Mouse (Mus musculus): Measurements from ENCODE around the gene 1190007I07Rik. TPM values are rescaled to one million over a fixed set of nuclear protein-coding genes. Genes with fewer than 3 reads are reported as not detected.
"Not testable (repeated sequence)": the region's sequence is repeated elsewhere in the genome, so short reads cannot be mapped to it uniquely, and the experiment has no call there.

1190007I07Rik gene
- total and polyA plus RNA-seq, 2 experiments from 2014 or later, result 35.0 to 49.9 TPM

DNA sequence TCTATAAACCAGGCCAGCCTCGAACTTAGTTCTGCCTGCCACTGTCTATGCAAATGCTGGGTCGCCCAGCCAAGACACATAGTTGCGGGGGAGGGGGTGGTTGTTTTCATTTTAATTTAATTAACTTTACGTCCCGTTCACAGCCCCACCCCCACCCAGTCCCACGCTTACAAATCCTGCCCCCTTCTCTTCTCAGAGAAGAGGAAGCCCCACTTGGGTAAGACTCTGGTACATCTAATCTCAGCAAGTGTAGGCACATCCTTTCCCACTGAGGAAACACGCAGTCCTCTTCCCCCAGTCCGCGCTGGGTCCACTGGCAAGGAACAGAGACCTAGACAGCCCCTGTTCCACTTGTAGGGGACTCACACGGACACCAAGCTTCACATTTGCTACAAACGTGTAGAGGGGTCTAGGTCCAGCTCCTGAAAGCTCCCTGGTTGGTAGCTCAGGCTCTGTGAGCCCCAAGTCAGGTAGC, 6.1 kb upstream of the 1190007I07Rik start:
- Histone ChIP-seq H3K9ac (replicated peaks; ENCODE audit: low read depth, low read length) (peak overlapping the region; percentile 63), H3K4me3 (ENCODE audit: low read depth, low read length) (peak overlapping the region; percentile 66), H3K9me3 (replicated peaks; ENCODE audit: control insufficient read depth, low read length) (no peaks in the 10 kb centered on the region), H3K36me3 (replicated peaks; ENCODE audit: control insufficient read depth, insufficient read depth, low read length) (0 out of 2 replicates have a peak, but pooled peaks cover 10% of the 10 kb centered on the region), H3K4me1 (ENCODE audit: control insufficient read depth, insufficient read depth) (peaks cover 10% of the 10 kb centered on the region), H3K27ac (ENCODE audit: low read depth) (peak overlapping the region; percentile 85), H3K4me2 (ENCODE audit: low read depth, low read length) (peak overlapping the region; percentile 78), H3K27me3 (ENCODE audit: control insufficient read depth, insufficient read depth, low read length) (no peaks in the 10 kb centered on the region)
- ATAC-seq (ENCODE audit: insufficient read depth, low read depth) (peak; percentile 39), DNase-seq (ENCODE audit: low spot score) (peak; percentile 52)
- TF ChIP-seq CTCF (IDR thresholded peaks at IDR 0.05; ENCODE audit: low read depth) (no peak), EP300 (IDR thresholded peaks at IDR 0.05; ENCODE audit: low read depth) (no peak)
- WGBS, result 6% methylated on average over 11 of the region's 11 CpGs

GRCm38 (mm10) chr10:82623553-82623932, 515 bp upstream of the 1190007I07Rik start:
- H3K4me2 ChIP-seq (ENCODE audit: low read depth, low read length), result peak overlapping the region; percentile 70
- not testable (repeated sequence) for ATAC-seq (ENCODE audit: insufficient read depth, low read depth); H3K27me3 ChIP-seq (ENCODE audit: control insufficient read depth, insufficient read depth, low read length); DNase-seq (ENCODE audit: low spot score); H3K4me1 ChIP-seq (ENCODE audit: control insufficient read depth, insufficient read depth); H3K36me3 ChIP-seq (replicated peaks; ENCODE audit: control insufficient read depth, insufficient read depth, low read length); H3K9me3 ChIP-seq (replicated peaks; ENCODE audit: control insufficient read depth, low read length)
- H3K4me3 ChIP-seq (ENCODE audit: low read depth, low read length), result peak overlapping the region; percentile 66
- peak overlapping the region; percentile 74; the same call in 1 of the 2 replicates for H3K9ac ChIP-seq (replicated peaks; ENCODE audit: low read depth, low read length)
- H3K27ac ChIP-seq (ENCODE audit: low read depth), result peak overlapping the region; percentile 87
- WGBS, result 10% methylated on average over 2 of the region's 2 CpGs

- peak overlapping the region; percentile 70 for H3K4me2 ChIP-seq (ENCODE audit: low read depth, low read length)
Measured at GRCm38 (mm10) chr10:82622235-82622634, 793 bp downstream of the 1190007I07Rik start.

DNA sequence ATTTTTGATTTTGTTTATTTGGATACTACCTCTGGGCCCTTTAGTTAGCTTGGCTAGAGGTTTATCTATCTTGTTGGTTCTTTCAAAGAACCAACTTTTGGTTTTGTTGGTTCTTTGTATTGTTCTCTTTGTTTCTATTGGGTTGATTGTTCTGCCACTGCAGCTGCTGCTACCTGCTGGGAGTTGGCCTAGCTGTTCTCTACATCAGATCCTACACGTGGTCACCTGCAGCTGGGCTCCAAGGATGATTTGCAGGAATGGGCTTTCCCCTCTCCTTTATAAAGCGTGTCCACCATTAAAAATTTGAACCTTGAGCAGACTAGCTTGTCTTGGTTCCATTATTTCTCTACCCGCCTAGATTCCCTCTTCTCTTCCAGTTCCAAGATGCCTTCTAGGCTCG, 28.6 kb downstream of the 1190007I07Rik start:
- not testable (repeated sequence) for H3K36me3 ChIP-seq (replicated peaks; ENCODE audit: control insufficient read depth, insufficient read depth, low read length); H3K4me1 ChIP-seq (ENCODE audit: control insufficient read depth, insufficient read depth); ATAC-seq (ENCODE audit: insufficient read depth, low read depth); H3K9ac ChIP-seq (replicated peaks; ENCODE audit: low read depth, low read length); DNase-seq (ENCODE audit: low spot score); H3K27me3 ChIP-seq (ENCODE audit: control insufficient read depth, insufficient read depth, low read length); H3K27ac ChIP-seq (ENCODE audit: low read depth); H3K4me2 ChIP-seq (ENCODE audit: low read depth, low read length); H3K4me3 ChIP-seq (ENCODE audit: low read depth, low read length); H3K9me3 ChIP-seq (replicated peaks; ENCODE audit: control insufficient read depth, low read length)
- 57% methylated on average over 4 of the region's 4 CpGs for WGBS

More at GRCm38 (mm10) chr10:82622235-82622634, 793 bp downstream of the 1190007I07Rik start:
- TF ChIP-seq CTCF (IDR thresholded peaks at IDR 0.05; ENCODE audit: low read depth) (no peak), EP300 (IDR thresholded peaks at IDR 0.05; ENCODE audit: low read depth) (no peak)
- H3K27ac ChIP-seq (ENCODE audit: low read depth), result no peak overlapping the region
- H3K9ac ChIP-seq (replicated peaks; ENCODE audit: low read depth, low read length), result peak overlapping the region; percentile 74
- 24% methylated on average over 9 of the region's 9 CpGs for WGBS
- H3K4me3 ChIP-seq (ENCODE audit: low read depth, low read length), result peak overlapping the region; percentile 66
- H3K27me3 ChIP-seq (ENCODE audit: control insufficient read depth, insufficient read depth, low read length), result no peaks in the 10 kb centered on the region
- DNase-seq (ENCODE audit: low spot score), result no peak
- no peaks in the 10 kb centered on the region for H3K9me3 ChIP-seq (replicated peaks; ENCODE audit: control insufficient read depth, low read length)
- ATAC-seq (ENCODE audit: insufficient read depth, low read depth), result no peak
- H3K36me3 ChIP-seq (replicated peaks; ENCODE audit: control insufficient read depth, insufficient read depth, low read length), result no peaks in the 10 kb centered on the region
- no peaks in the 10 kb centered on the region for H3K4me1 ChIP-seq (ENCODE audit: control insufficient read depth, insufficient read depth)

DNA sequence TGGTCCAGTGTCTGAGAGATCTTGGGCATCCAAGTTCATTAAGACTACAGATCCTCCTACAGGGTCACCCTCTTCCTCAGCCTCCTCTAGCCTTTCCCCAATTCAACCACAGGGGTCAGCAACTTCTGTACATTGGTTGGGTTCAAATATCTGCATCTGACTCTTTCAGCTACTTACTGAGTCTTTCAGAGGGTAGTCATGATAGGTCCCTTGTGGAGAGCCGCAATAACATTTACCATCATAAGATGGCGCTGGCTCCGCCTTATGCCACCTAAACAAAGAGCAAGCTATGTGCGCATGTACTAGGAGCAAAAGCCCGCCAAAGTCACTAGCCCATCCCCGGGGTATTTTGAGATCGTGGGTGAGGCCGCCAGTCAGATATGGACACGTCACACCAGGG, 33.4 kb downstream of the 1190007I07Rik start:
- H3K9ac ChIP-seq (replicated peaks; ENCODE audit: low read depth, low read length); H3K4me3 ChIP-seq (ENCODE audit: low read depth, low read length); H3K4me1 ChIP-seq (ENCODE audit: control insufficient read depth, insufficient read depth); H3K27ac ChIP-seq (ENCODE audit: low read depth); H3K4me2 ChIP-seq (ENCODE audit: low read depth, low read length); ATAC-seq (ENCODE audit: insufficient read depth, low read depth); H3K9me3 ChIP-seq (replicated peaks; ENCODE audit: control insufficient read depth, low read length); H3K36me3 ChIP-seq (replicated peaks; ENCODE audit: control insufficient read depth, insufficient read depth, low read length); H3K27me3 ChIP-seq (ENCODE audit: control insufficient read depth, insufficient read depth, low read length); DNase-seq (ENCODE audit: low spot score): not testable (repeated sequence)
- WGBS, result 75% methylated on average over 9 of the region's 9 CpGs

DNA sequence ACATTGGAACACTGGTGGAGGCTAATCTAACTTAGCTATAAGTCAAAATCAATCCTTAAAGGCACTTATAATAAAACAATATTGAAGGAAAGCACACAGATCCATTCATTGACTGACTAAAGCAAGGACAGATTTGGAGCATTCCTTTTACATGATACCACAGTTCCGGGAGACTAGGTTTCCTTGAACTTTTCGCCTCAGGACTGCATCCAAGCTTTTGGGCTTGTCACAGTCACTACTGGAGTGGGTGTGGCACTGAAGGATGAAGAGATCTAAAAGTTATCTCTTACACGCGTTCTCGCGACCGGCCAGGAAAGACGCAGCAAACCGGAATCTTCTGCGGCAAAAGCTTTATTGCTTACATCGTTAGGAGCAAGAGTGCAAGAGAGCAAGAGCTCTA, 51.9 kb downstream of the 1190007I07Rik start:
- ATAC-seq (ENCODE audit: insufficient read depth, low read depth); H3K4me2 ChIP-seq (ENCODE audit: low read depth, low read length); H3K9ac ChIP-seq (replicated peaks; ENCODE audit: low read depth, low read length); H3K4me3 ChIP-seq (ENCODE audit: low read depth, low read length); H3K27me3 ChIP-seq (ENCODE audit: control insufficient read depth, insufficient read depth, low read length); H3K4me1 ChIP-seq (ENCODE audit: control insufficient read depth, insufficient read depth); H3K36me3 ChIP-seq (replicated peaks; ENCODE audit: control insufficient read depth, insufficient read depth, low read length); DNase-seq (ENCODE audit: low spot score); H3K27ac ChIP-seq (ENCODE audit: low read depth); H3K9me3 ChIP-seq (replicated peaks; ENCODE audit: control insufficient read depth, low read length): not testable (repeated sequence)
- WGBS, result 94% methylated on average over 11 of the region's 11 CpGs

Other genes starting within 250 kb of the 1190007I07Rik start
- not detected in 2 replicates for gene Gm1553, start 130.6 kb downstream of the 1190007I07Rik start, total RNA-seq (2014; rRNA removed; ENCODE audit: low replicate concordance)
- gene Gm1553, start 130.6 kb downstream of the 1190007I07Rik start, polyA plus RNA-seq (2015; fragmentation: Nextera tagmentation; extraction: Ambion mirVana), result not detected in 2 replicates
- 37.5 and 43.0 TPM in 2 replicates for gene Tdg, start 6.6 kb upstream of the 1190007I07Rik start, total RNA-seq (2014; rRNA removed; ENCODE audit: low replicate concordance)
- gene Tdg, start 6.6 kb upstream of the 1190007I07Rik start, polyA plus RNA-seq (2015; fragmentation: Nextera tagmentation; extraction: Ambion mirVana), result 37.1 and 40.9 TPM in 2 replicates
- 6.6 and 9.5 TPM in 2 replicates for gene Glt8d2, start 67.4 kb upstream of the 1190007I07Rik start, total RNA-seq (2014; rRNA removed; ENCODE audit: low replicate concordance)
- gene Glt8d2, start 67.4 kb upstream of the 1190007I07Rik start, polyA plus RNA-seq (2015; fragmentation: Nextera tagmentation; extraction: Ambion mirVana), result 2.8 TPM in 2 replicates
- gene Hcfc2, start 72.9 kb upstream of the 1190007I07Rik start, total RNA-seq (2014; rRNA removed; ENCODE audit: low replicate concordance), result 18.9 and 30.5 TPM in 2 replicates
- 30.6 and 34.3 TPM in 2 replicates for gene Hcfc2, start 72.9 kb upstream of the 1190007I07Rik start, polyA plus RNA-seq (2015; fragmentation: Nextera tagmentation; extraction: Ambion mirVana)
- 12.0 and 18.0 TPM in 2 replicates for gene Nfyb, start 140.9 kb upstream of the 1190007I07Rik start, total RNA-seq (2014; rRNA removed; ENCODE audit: low replicate concordance)
- gene Nfyb, start 140.9 kb upstream of the 1190007I07Rik start, polyA plus RNA-seq (2015; fragmentation: Nextera tagmentation; extraction: Ambion mirVana), result 14.4 and 15.4 TPM in 2 replicates
- 35.0 and 53.5 TPM in 2 replicates for gene Txnrd1, start 210.7 kb upstream of the 1190007I07Rik start, total RNA-seq (2014; rRNA removed; ENCODE audit: low replicate concordance)
- gene Txnrd1, start 210.7 kb upstream of the 1190007I07Rik start, polyA plus RNA-seq (2015; fragmentation: Nextera tagmentation; extraction: Ambion mirVana), result 28.0 and 30.4 TPM in 2 replicates
- not detected in 2 replicates for gene Eid3, start 243.4 kb upstream of the 1190007I07Rik start, total RNA-seq (2014; rRNA removed; ENCODE audit: low replicate concordance)
- gene Eid3, start 243.4 kb upstream of the 1190007I07Rik start, polyA plus RNA-seq (2015; fragmentation: Nextera tagmentation; extraction: Ambion mirVana), result 0.08 and 0.11 TPM in 2 replicates